In the genomic region with DNA sequence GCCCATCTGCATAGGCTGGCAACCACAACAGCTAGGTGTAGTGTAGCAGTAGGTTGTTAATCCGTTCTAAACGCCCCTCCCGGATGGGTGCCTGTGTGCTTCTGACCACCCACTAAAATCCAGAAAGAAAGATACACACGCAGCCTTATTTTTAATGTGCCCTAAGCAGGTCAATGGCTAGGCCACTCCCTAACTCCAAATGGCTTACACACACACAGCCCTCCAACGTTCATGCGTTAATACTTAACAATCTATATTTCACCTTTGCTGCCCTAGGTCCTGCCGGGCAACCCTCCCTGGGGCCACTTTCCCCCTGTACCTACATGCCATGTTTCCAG, we compare ENCODE assay signal across 8 mouse cellular contexts. TPM values are rescaled to one million over a fixed set of nuclear protein-coding genes. Genes with fewer than 3 reads are reported as not detected.
DNase-seq lines count a peak whose midpoint lies in the region; ATAC-seq and TF ChIP-seq lines count a peak whose summit lies in the region.
"Had no signal": no experiment of that assay in that cellular context is flagged by ENCODE, and none has a peak within 500 bp of the region (broad histone marks: within the 10 kb centered on the region; RNA-seq: fewer than 3 reads in every experiment).

No protein-coding gene starts in this region.

- peaks cover 19% of the 10 kb centered on the region for H3K27me3 ChIP-seq in lung, embryonic 14.5 days (ENCODE audit: insufficient read depth, low read length)
- H3K27me3 ChIP-seq in limb, embryonic 10.5 days (ENCODE audit: low read depth, poor library complexity, severe bottlenecking), result peaks cover 25% of the 10 kb centered on the region
- H3K27me3 ChIP-seq in neural tube, embryonic 15.5 days (replicated peaks), result peaks cover 22% of the 10 kb centered on the region

- peak overlapping the region; percentile 89; the same call in 1 of the 2 replicates for H3K27ac ChIP-seq in lung, embryonic 14.5 days (ENCODE audit: low read depth)
- peak overlapping the region; percentile 74; the same call in 1 of the 2 replicates for H3K27ac ChIP-seq in embryonic fibroblast, embryonic 13.5 days (ENCODE audit: insufficient read depth, low read length)
- H3K27ac ChIP-seq in limb, embryonic 10.5 days, result peak overlapping the region; percentile 90
- peak overlapping the region; percentile 88 for H3K27ac ChIP-seq in neural tube, embryonic 15.5 days (replicated peaks)

- ATAC-seq in lung, embryonic 14.5 days (ENCODE audit: insufficient read depth), result no peak
- peak; percentile 12; the same call in 1 of the 2 replicates for ATAC-seq in neural tube, embryonic 15.5 days (ENCODE audit: low FRiP score)

- peak overlapping the region; percentile 80 for H3K4me2 ChIP-seq in lung, embryonic 14.5 days
- H3K4me2 ChIP-seq in neural tube, embryonic 15.5 days, result peak overlapping the region; percentile 69

- 7% methylated on average over 7 of the region's 7 CpGs for WGBS in lung, embryonic 14.5 days
- WGBS in limb, embryonic 10.5 days, result 5% methylated on average over 7 of the region's 7 CpGs
- WGBS in neural tube, embryonic 15.5 days, result 7% methylated on average over 7 of the region's 7 CpGs

- intact Hi-C loops in left cerebral cortex, postnatal 10 days (cut with DNase I), result loop anchor here (5.0 kb wide), 1 partner anchor 66 kb away; no protein-coding TSS in a partner anchor

- no peak for DNase-seq in lung, embryonic 14.5 days
- DNase-seq in lung, postnatal 14 days, result no peak
- no peak for DNase-seq in limb, embryonic 10.5 days (ENCODE audit: low spot score)
- no peak for DNase-seq in ovary, postnatal 36 days (ENCODE audit: low spot score)
- DNase-seq in left cerebral cortex, postnatal 10 days (ENCODE audit: extremely low spot score in 1 of 2, low spot score in 2 of 2), result no peak

- no peaks in the 10 kb centered on the region for H3K9me3 ChIP-seq in lung, embryonic 14.5 days (ENCODE audit: low read depth, low read length)
- H3K9me3 ChIP-seq in limb, embryonic 10.5 days (replicated peaks), result no peaks in the 10 kb centered on the region
- no peaks in the 10 kb centered on the region for H3K9me3 ChIP-seq in neural tube, embryonic 15.5 days (replicated peaks)

- peak overlapping the region; percentile 41 for H3K4me3 ChIP-seq in lung, embryonic 14.5 days (ENCODE audit: low read depth, low read length)
- H3K4me3 ChIP-seq in embryonic fibroblast, embryonic 13.5 days (ENCODE audit: insufficient read depth, low read length), result peak overlapping the region; percentile 49
- H3K4me3 ChIP-seq in limb, embryonic 10.5 days, result peak overlapping the region; percentile 63
- peak overlapping the region; percentile 54 for H3K4me3 ChIP-seq in neural tube, embryonic 15.5 days (replicated peaks)

- peak overlapping the region; percentile 53 for H3K9ac ChIP-seq in lung, embryonic 14.5 days
- H3K9ac ChIP-seq in neural tube, embryonic 15.5 days (replicated peaks), result peak overlapping the region; percentile 62

- 0 out of 2 replicates have a peak, but pooled peaks cover 7% of the 10 kb centered on the region for H3K36me3 ChIP-seq in lung, embryonic 14.5 days (ENCODE audit: insufficient read depth)
- H3K36me3 ChIP-seq in limb, embryonic 10.5 days, result peaks cover 35% of the 10 kb centered on the region
- peaks cover 12% of the 10 kb centered on the region for H3K36me3 ChIP-seq in neural tube, embryonic 15.5 days

- no peak for TF ChIP-seq CTCF in lung, embryonic 14.5 days (IDR thresholded peaks at IDR 0.05; ENCODE audit: low read depth)
- TF ChIP-seq CTCF in embryonic fibroblast, embryonic 13.5 days (IDR thresholded peaks at IDR 0.05; ENCODE audit: borderline replicate concordance, insufficient read depth, low read length), result no peak

- TF ChIP-seq POLR2A in embryonic fibroblast, embryonic 13.5 days (IDR thresholded peaks at IDR 0.05; ENCODE audit: low read depth, low read length), result no peak

- peaks cover 12% of the 10 kb centered on the region; the same call in 1 of the 2 replicates for H3K4me1 ChIP-seq in lung, embryonic 14.5 days (ENCODE audit: insufficient read depth)
- peaks cover 6% of the 10 kb centered on the region for H3K4me1 ChIP-seq in embryonic fibroblast, embryonic 13.5 days (ENCODE audit: control insufficient read depth, insufficient read depth, low read length)
- H3K4me1 ChIP-seq in limb, embryonic 10.5 days, result peaks cover 51% of the 10 kb centered on the region
- H3K4me1 ChIP-seq in neural tube, embryonic 15.5 days, result peaks cover 45% of the 10 kb centered on the region

RNA-seq across cellular contexts. Expression of gene Tnfrsf18, which starts 5.3 kb away (rescaled TPM):
- 1.3 TPM in 2 replicates for polyA plus RNA-seq in lung, embryonic 14.5 days (2014; fragmentation: Nextera tagmentation; extraction: Ambion mirVana)
- polyA plus RNA-seq in embryonic fibroblast, embryonic 13.5 days (2011; ENCODE audit: insufficient read length, low read depth, missing spikeins), result 1.4 TPM in 1 of 2 replicates, not detected in the other
- polyA plus RNA-seq in limb, embryonic 10.5 days (2016; fragmentation: Nextera tagmentation; extraction: Ambion mirVana), result 1.2 and 1.5 TPM in 2 replicates
- 1.8 and 3.3 TPM in 2 replicates for polyA plus RNA-seq in neural tube, embryonic 15.5 days (2015; fragmentation: Nextera tagmentation; extraction: Ambion mirVana)
- not detected for total RNA-seq in left cerebral cortex, postnatal 10 days (2021)
- total RNA-seq: layer of hippocampus, postnatal 25 days had no signal

RNA-seq across cellular contexts. Expression of gene Tnfrsf4, which starts 17.6 kb away (rescaled TPM):
- polyA plus RNA-seq in lung, embryonic 14.5 days (2014; fragmentation: Nextera tagmentation; extraction: Ambion mirVana), result 0.47 and 0.60 TPM in 2 replicates
- 1.8 and 2.8 TPM in 2 replicates for polyA plus RNA-seq in embryonic fibroblast, embryonic 13.5 days (2011; ENCODE audit: insufficient read length, low read depth, missing spikeins)
- 0.60 and 0.61 TPM in 2 replicates for polyA plus RNA-seq in limb, embryonic 10.5 days (2016; fragmentation: Nextera tagmentation; extraction: Ambion mirVana)
- polyA plus RNA-seq in neural tube, embryonic 15.5 days (2015; fragmentation: Nextera tagmentation; extraction: Ambion mirVana), result 0.19 and 0.89 TPM in 2 replicates
- total RNA-seq in left cerebral cortex, postnatal 10 days (2021), result 1 to 10 TPM in 1 of 2 experiments, under 1 TPM in 1; 0.32 to 1.4 TPM

RNA-seq across cellular contexts. Expression of gene Ttll10, which starts 28.0 kb away (rescaled TPM):
- polyA plus RNA-seq in lung, embryonic 14.5 days (2014; fragmentation: Nextera tagmentation; extraction: Ambion mirVana), result 2.1 and 3.0 TPM in 2 replicates
- polyA plus RNA-seq in embryonic fibroblast, embryonic 13.5 days (2011; ENCODE audit: insufficient read length, low read depth, missing spikeins), result not detected in 2 replicates
- polyA plus RNA-seq in limb, embryonic 10.5 days (2016; fragmentation: Nextera tagmentation; extraction: Ambion mirVana), result 0.54 and 0.67 TPM in 2 replicates
- polyA plus RNA-seq in neural tube, embryonic 15.5 days (2015; fragmentation: Nextera tagmentation; extraction: Ambion mirVana), result 0.64 TPM in 1 of 2 replicates, not detected in the other
- not detected for total RNA-seq in left cerebral cortex, postnatal 10 days (2021)

RNA-seq across cellular contexts. Expression of gene Sdf4, which starts 38.6 kb away (rescaled TPM):
- polyA plus RNA-seq in lung, embryonic 14.5 days (2014; fragmentation: Nextera tagmentation; extraction: Ambion mirVana), result 152 TPM in 2 replicates
- 172 and 187 TPM in 2 replicates for polyA plus RNA-seq in embryonic fibroblast, embryonic 13.5 days (2011; ENCODE audit: insufficient read length, low read depth, missing spikeins)
- polyA plus RNA-seq in limb, embryonic 10.5 days (2016; fragmentation: Nextera tagmentation; extraction: Ambion mirVana), result 143 and 149 TPM in 2 replicates
- 118 and 137 TPM in 2 replicates for polyA plus RNA-seq in neural tube, embryonic 15.5 days (2015; fragmentation: Nextera tagmentation; extraction: Ambion mirVana)
- total RNA-seq in left cerebral cortex, postnatal 10 days (2021), result 100 to 1,000 TPM; 136 to 139 TPM

RNA-seq across cellular contexts. Expression of gene B3galt6, which starts 38.8 kb away (rescaled TPM):
- 17.1 and 18.2 TPM in 2 replicates for polyA plus RNA-seq in lung, embryonic 14.5 days (2014; fragmentation: Nextera tagmentation; extraction: Ambion mirVana)
- 5.3 and 5.4 TPM in 2 replicates for polyA plus RNA-seq in embryonic fibroblast, embryonic 13.5 days (2011; ENCODE audit: insufficient read length, low read depth, missing spikeins)
- polyA plus RNA-seq in limb, embryonic 10.5 days (2016; fragmentation: Nextera tagmentation; extraction: Ambion mirVana), result 13.3 and 14.8 TPM in 2 replicates
- polyA plus RNA-seq in neural tube, embryonic 15.5 days (2015; fragmentation: Nextera tagmentation; extraction: Ambion mirVana), result 31.9 and 35.6 TPM in 2 replicates
- total RNA-seq in left cerebral cortex, postnatal 10 days (2021), result 10 to 100 TPM; 11.4 to 11.8 TPM
